Mouse (Mus musculus) myocyte (in vitro differentiated cells): ENCODE measurements around the gene Hmx2. TPM values are rescaled to one million over a fixed set of nuclear protein-coding genes. Genes with fewer than 3 reads are reported as not detected.

Experiments
- H3K27me3 ChIP-seq: one replicate; pipeline ENCODE4 v1.6.1; 2011; ENCODE audit not compliant: control insufficient read depth, insufficient read depth, insufficient read length
- H3K36me3 ChIP-seq: one replicate; pipeline ENCODE4 v1.6.1; 2011; ENCODE audit not compliant: control insufficient read depth, insufficient read depth
- H3K4me2 ChIP-seq: one replicate; pipeline ENCODE4 v1.6.1; 2011; ENCODE audit warnings: low read depth, control low read depth
- H3K4me3 ChIP-seq: one replicate; pipeline ENCODE4 v1.5.1; 2011; ENCODE audit warnings: mild to moderate bottlenecking, control low read depth, moderate library complexity
- H3K79me2 ChIP-seq: one replicate; pipeline ENCODE4 v1.6.1; 2011; ENCODE audit not compliant: control insufficient read depth, insufficient read depth
- H3ac ChIP-seq: one replicate; pipeline ENCODE4 v1.6.1; 2011; ENCODE audit not compliant: control insufficient read depth, insufficient read length
- CEBPB ChIP-seq: IDR thresholded peaks from 2 replicates; pipeline ENCODE4 v1.6.1; 2011; ENCODE audit warnings: mild to moderate bottlenecking, moderate library complexity; ENCODE audit not compliant: poor library complexity, insufficient read depth, severe bottlenecking
- E2F4 ChIP-seq: IDR thresholded peaks from one replicate; pipeline ENCODE4 v1.6.1; 2011; ENCODE audit warnings: mild to moderate bottlenecking, control low read depth, moderate library complexity; ENCODE audit not compliant: insufficient read depth
- MAX ChIP-seq: IDR thresholded peaks from one replicate; pipeline ENCODE4 v1.6.1; 2011; ENCODE audit warnings: low read depth, mild to moderate bottlenecking, control low read depth
- MYOD1 ChIP-seq, 3 experiments: IDR thresholded peaks; one replicate each; pipeline ENCODE4 v1.6.1; 2011; ENCODE audit warnings: control low read depth in 2 of 3, low read depth in 2 of 3, mild to moderate bottlenecking in 2 of 3, moderate library complexity in 1 of 3; ENCODE audit not compliant: insufficient read length in 2 of 3, control insufficient read depth in 1 of 3
- MYOG ChIP-seq, 3 experiments: IDR thresholded peaks; one replicate each; pipeline ENCODE4 v1.6.1; 2011; ENCODE audit warnings: control low read depth in 2 of 3, low read depth in 2 of 3, mild to moderate bottlenecking in 2 of 3; ENCODE audit not compliant: insufficient read length in 2 of 3, control insufficient read depth in 1 of 3, insufficient read depth in 1 of 3
- POLR2A ChIP-seq: IDR thresholded peaks from one replicate; pipeline ENCODE4 v1.6.1; 2011; ENCODE audit warnings: low read depth, mild to moderate bottlenecking, control low read depth, moderate library complexity; ENCODE audit not compliant: insufficient read length
- POLR2AphosphoS2 ChIP-seq: IDR thresholded peaks from one replicate; pipeline ENCODE4 v1.6.1; 2011; ENCODE audit warnings: low read depth, control low read depth; ENCODE audit not compliant: insufficient read length
- REST ChIP-seq: IDR thresholded peaks from one replicate; pipeline ENCODE4 v1.6.1; 2011; ENCODE audit warnings: mild to moderate bottlenecking, control low read depth, moderate library complexity; ENCODE audit not compliant: insufficient read depth, insufficient read length
- SRF ChIP-seq: IDR thresholded peaks from one replicate; pipeline ENCODE4 v1.6.1; 2011; ENCODE audit warnings: low read depth; ENCODE audit not compliant: control insufficient read depth, insufficient read length
- TCF12 ChIP-seq: IDR thresholded peaks from one replicate; pipeline ENCODE4 v1.6.1; 2011; ENCODE audit warnings: mild to moderate bottlenecking, control low read depth; ENCODE audit not compliant: poor library complexity, insufficient read depth, severe bottlenecking
- TCF3 ChIP-seq: IDR thresholded peaks from one replicate; pipeline ENCODE4 v1.6.1; 2011; ENCODE audit warnings: low read depth, control low read depth; ENCODE audit not compliant: insufficient read length
- USF1 ChIP-seq: IDR thresholded peaks from one replicate; pipeline ENCODE4 v1.6.1; 2011; ENCODE audit warnings: low read depth, mild to moderate bottlenecking, control low read depth, moderate library complexity
- polyA plus RNA-seq: library from polyadenylated mRNA; unstranded; fragments of >200 nt; fragmentation: generic; extraction: Trizol; gene quantifications from one replicate; pipeline ENCODE4 v1.2.1, GENCODE M21; 2012; ENCODE audit warnings: missing spikeins

The Hmx2 gene
- 0.76 TPM for polyA plus RNA-seq

- Histone ChIP-seq H3K27me3 (peaks cover 83% of the 10 kb centered on the region), H3K36me3 (no peaks in the 10 kb centered on the region), H3K4me3 (no peak within 1 kb of the TSS), H3K4me2 (no peak within 1 kb of the TSS), H3ac (no peak within 1 kb of the TSS), H3K79me2 (no peaks in the 10 kb centered on the region)
- TF ChIP-seq TCF3 (no peak), MYOD1 (IDR thresholded peaks at IDR 0.05; ENCODE audit: control insufficient read depth in 1 of 3, insufficient read length in 2 of 3, low read depth in 2 of 3) (no peak), MYOG (IDR thresholded peaks at IDR 0.05; ENCODE audit: control insufficient read depth in 1 of 3, insufficient read depth in 1 of 3, insufficient read length in 2 of 3, low read depth in 2 of 3) (no peak), REST (no peak), USF1 (no peak), CEBPB (no peak), SRF (no peak), POLR2A (no peak), MAX (no peak), TCF12 (no peak), POLR2AphosphoS2 (no peak), E2F4 (no peak)
Observed at GRCm38 (mm10) chr7:131548473-131548872, at the start of gene Hmx2. Gene Hmx2, plus strand, starts transcription at chr7:131548773.

GRCm38 (mm10) chr7:131503739-131504138, 44.8 kb upstream of the Hmx2 start:
- H3K4me3 ChIP-seq = no peak overlapping the region
- TF ChIP-seq TCF3 = no peak
- H3K27me3 ChIP-seq = no peaks in the 10 kb centered on the region
- no peak overlapping the region for H3K4me2 ChIP-seq
- H3K36me3 ChIP-seq = no peaks in the 10 kb centered on the region
- no peak overlapping the region for H3ac ChIP-seq
- H3K79me2 ChIP-seq = no peaks in the 10 kb centered on the region

- no peaks in the 10 kb centered on the region for H3K36me3 ChIP-seq
- no peak for TF ChIP-seq SRF
- no peak for TF ChIP-seq CEBPB
- no peak for TF ChIP-seq USF1
- no peak for TF ChIP-seq POLR2AphosphoS2
- TF ChIP-seq POLR2A = no peak
- no peak for TF ChIP-seq TCF3
- no peak for TF ChIP-seq E2F4
- TF ChIP-seq MAX = no peak
- no peak for TF ChIP-seq REST
- no peak for TF ChIP-seq MYOD1 (IDR thresholded peaks at IDR 0.05; ENCODE audit: control insufficient read depth in 1 of 3, insufficient read length in 2 of 3, low read depth in 2 of 3)
- TF ChIP-seq MYOG (IDR thresholded peaks at IDR 0.05; ENCODE audit: control insufficient read depth in 1 of 3, insufficient read depth in 1 of 3, insufficient read length in 2 of 3, low read depth in 2 of 3) = no peak
- TF ChIP-seq TCF12 = no peak
- H3ac ChIP-seq = no peak overlapping the region
- H3K27me3 ChIP-seq = peaks cover 67% of the 10 kb centered on the region
- no peaks in the 10 kb centered on the region for H3K79me2 ChIP-seq
- H3K4me2 ChIP-seq = no peak overlapping the region
- H3K4me3 ChIP-seq = no peak overlapping the region
Observed at GRCm38 (mm10) chr7:131539979-131540378, 8.6 kb upstream of the Hmx2 start.

GRCm38 (mm10) chr7:131541184-131542114, 7.1 kb upstream of the Hmx2 start:
- TF ChIP-seq MYOG (IDR thresholded peaks at IDR 0.05; ENCODE audit: control insufficient read depth in 1 of 3, insufficient read depth in 1 of 3, insufficient read length in 2 of 3, low read depth in 2 of 3) = no peak
- no peak for TF ChIP-seq POLR2AphosphoS2
- TF ChIP-seq POLR2A = no peak
- TF ChIP-seq CEBPB = no peak
- TF ChIP-seq TCF12 = no peak
- TF ChIP-seq E2F4 = no peak
- no peak for TF ChIP-seq REST
- no peak for TF ChIP-seq USF1
- TF ChIP-seq MAX = no peak
- TF ChIP-seq TCF3 = no peak
- TF ChIP-seq MYOD1 (IDR thresholded peaks at IDR 0.05; ENCODE audit: control insufficient read depth in 1 of 3, insufficient read length in 2 of 3, low read depth in 2 of 3) = no peak
- TF ChIP-seq SRF = no peak

More at GRCm38 (mm10) chr7:131541184-131542114, 7.1 kb upstream of the Hmx2 start:
- Histone ChIP-seq H3K27me3 (peaks cover 66% of the 10 kb centered on the region), H3ac (no peak overlapping the region), H3K79me2 (no peaks in the 10 kb centered on the region), H3K4me3 (peak overlapping the region; percentile 9), H3K4me2 (peak overlapping the region; percentile 65), H3K36me3 (no peaks in the 10 kb centered on the region)
